Mouse (Mus musculus) gastrocnemius, postnatal 10 days (tissue): Measurements from ENCODE around the gene Gm21677. TPM values are rescaled to one million over a fixed set of nuclear protein-coding genes. Genes with fewer than 3 reads are reported as not detected.
"Not testable (repeated sequence)": the region's sequence is repeated elsewhere in the genome, so short reads cannot be mapped to it uniquely, and the experiment has no call there.

Source experiments
- DNase-seq: peaks from one replicate; pipeline ENCODE4 v3.0.0; 2021; ENCODE audit warnings: mixed read lengths
- long read RNA-seq, 2 experiments: library from polyadenylated mRNA; stranded (forward); transcript quantifications; one replicate each; pipeline ENCODE4 v2.0.0; 2021
- total RNA-seq, 2 experiments: library from RNA; stranded (reverse); gene quantifications; 2 replicates each; pipeline ENCODE4 v1.2.3; 2021

The Gm21677 gene
- not detected for total RNA-seq
- long read RNA-seq, experiment 1, result 0 reads
- long read RNA-seq, experiment 2, result 0 reads

DNA sequence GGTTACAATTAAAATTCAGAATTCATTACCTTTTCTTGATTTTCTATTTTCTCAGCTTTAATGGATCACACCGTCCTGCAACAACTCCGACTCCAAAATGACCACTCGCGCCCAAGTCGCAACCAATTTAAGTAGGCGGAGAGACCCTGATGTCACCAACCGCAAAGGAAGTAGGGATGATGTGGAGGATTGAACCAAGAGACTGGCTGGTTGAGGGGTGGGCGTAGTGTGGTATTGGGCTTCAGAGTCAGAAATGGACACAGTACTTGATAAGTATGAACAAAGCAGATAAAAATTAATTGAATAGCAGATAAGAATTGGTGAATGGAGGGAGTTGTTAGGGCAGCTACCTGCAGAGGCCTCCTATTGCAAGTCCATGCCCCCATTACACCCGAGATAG, at the start of gene Gm21677:
Gene Gm21677 (minus strand): TSS at position 101 of the 400 bp plus-strand sequence.
- not testable (repeated sequence) for DNase-seq

DNA sequence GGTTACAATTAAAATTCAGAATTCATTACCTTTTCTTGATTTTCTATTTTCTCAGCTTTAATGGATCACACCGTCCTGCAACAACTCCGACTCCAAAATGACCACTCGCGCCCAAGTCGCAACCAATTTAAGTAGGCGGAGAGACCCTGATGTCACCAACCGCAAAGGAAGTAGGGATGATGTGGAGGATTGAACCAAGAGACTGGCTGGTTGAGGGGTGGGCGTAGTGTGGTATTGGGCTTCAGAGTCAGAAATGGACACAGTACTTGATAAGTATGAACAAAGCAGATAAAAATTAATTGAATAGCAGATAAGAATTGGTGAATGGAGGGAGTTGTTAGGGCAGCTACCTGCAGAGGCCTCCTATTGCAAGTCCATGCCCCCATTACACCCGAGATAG, 39.0 kb upstream of the Gm21677 start, which contains the start of gene Gm21693:
Gene Gm21693 (minus strand): TSS at position 101 of the 400 bp plus-strand sequence.
- DNase-seq, result not testable (repeated sequence)

GRCm38 (mm10) chrY:3340661-3341060, 34.4 kb upstream of the Gm21677 start:
- not testable (repeated sequence) for DNase-seq

Other genes with a start within 250 kb of the Gm21677 start
- gene Gm21693, start 38.9 kb upstream of the Gm21677 start, total RNA-seq, result not detected
- gene Gm21704, start 103.7 kb upstream of the Gm21677 start, total RNA-seq, result not detected
- not detected for gene Gm21708, start 103.7 kb upstream of the Gm21677 start, total RNA-seq